Mouse (Mus musculus) layer of hippocampus, adult 6 months (tissue): ENCODE measurements around the gene Zbtb33. TPM values are rescaled to one million over a fixed set of nuclear protein-coding genes. Genes with fewer than 3 reads are reported as not detected.

Source experiments
- long read RNA-seq, 2 experiments: library from polyadenylated mRNA; unstranded; transcript quantifications; one replicate each; pipeline ENCODE4 v2.0.0; 2019 to 2020
- microRNA-seq: library from miRNA; unstranded; fragments of <30 nt; microRNA quantifications from one replicate; pipeline ENCODE4 v1.2.0, GENCODE M21; 2020
- polyA plus RNA-seq: library from polyadenylated mRNA; unstranded; fragments of <200 nt; fragmentation: Nextera tagmentation; gene quantifications from 2 replicates; pipeline ENCODE4 v1.2.3, GENCODE M21; 2021

Zbtb33 gene
- polyA plus RNA-seq, result 4.6 and 4.7 TPM in 2 replicates
- long read RNA-seq, experiment 1, full-length matches to known transcripts, result 1 of 6 reads
- long read RNA-seq, experiment 1, partial matches to known transcripts, result 0 of 6 reads
- long read RNA-seq, experiment 1, other reads (novel, unspliced or antisense), result 5 of 6 reads
- long read RNA-seq, experiment 2, full-length matches to known transcripts, result 3 of 6 reads
- long read RNA-seq, experiment 2, partial matches to known transcripts, result 0 of 6 reads
- long read RNA-seq, experiment 2, other reads (novel, unspliced or antisense), result 3 of 6 reads

DNA sequence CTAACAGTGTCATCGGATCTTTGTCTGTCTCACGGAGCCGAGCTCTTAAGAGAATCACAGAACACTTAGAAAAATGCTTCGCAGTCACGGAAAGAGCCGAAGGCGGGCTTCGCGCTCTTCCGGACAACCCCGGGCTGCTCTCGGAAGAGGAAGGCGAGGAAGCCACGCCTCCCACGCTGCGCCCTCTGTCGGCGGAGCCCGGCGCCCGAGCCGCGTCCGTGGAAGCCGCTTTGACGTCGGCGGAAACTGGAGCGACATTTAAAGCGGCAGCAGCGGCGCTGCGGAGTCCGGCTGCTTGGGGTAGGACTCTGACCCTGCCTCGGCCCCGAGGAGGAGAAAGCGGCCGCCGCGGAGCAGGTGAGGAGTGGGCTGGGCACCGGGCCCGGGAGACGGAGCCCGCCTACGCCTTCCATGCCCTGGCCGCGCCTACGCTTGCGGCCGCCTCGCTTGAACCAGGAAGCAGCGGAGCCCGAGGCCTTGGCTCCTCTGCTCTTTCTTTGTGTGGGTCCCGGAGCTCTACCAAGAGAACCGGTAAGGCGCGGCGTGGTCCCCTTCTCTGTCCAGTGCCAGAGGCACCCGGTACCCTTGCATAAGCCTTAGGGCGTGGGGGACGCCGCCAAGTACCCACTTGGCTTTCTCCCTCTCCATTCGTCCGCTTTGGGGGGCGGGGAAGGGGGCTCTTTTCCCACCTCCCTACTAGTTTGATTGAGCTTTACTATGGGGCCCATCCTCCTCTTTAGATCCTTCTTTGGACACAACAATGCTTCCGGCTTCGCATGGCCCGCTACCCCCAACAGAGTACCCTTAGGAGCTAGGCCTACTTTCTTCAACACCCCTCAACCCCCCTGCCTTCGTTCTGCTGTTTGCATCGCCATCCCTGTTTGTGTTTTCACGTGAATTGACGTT is at the start of gene Zbtb33:
Gene Zbtb33 (plus strand): TSS at position 242 of the 906 bp plus-strand sequence.

Small RNA genes within 50 kb of the gene (microRNA-seq; reads per million reads assigned to microRNA genes)
- gene Mir3110, result not detected

Other genes starting within 250 kb of the Zbtb33 start
- not detected in 2 replicates for gene Btg1-ps1, start 171.0 kb upstream of the Zbtb33 start, polyA plus RNA-seq
- gene Btg1-ps2, start 146.7 kb upstream of the Zbtb33 start, polyA plus RNA-seq, result not detected in 2 replicates
- gene Rhox10, start 123.3 kb upstream of the Zbtb33 start, polyA plus RNA-seq, result not detected in 2 replicates
- gene Rhox11, start 104.7 kb upstream of the Zbtb33 start, polyA plus RNA-seq, result not detected in 2 replicates
- gene Rhox12, start 78.9 kb upstream of the Zbtb33 start, polyA plus RNA-seq, result not detected in 2 replicates
- not detected in 2 replicates for gene Rhox13, start 68.6 kb upstream of the Zbtb33 start, polyA plus RNA-seq
- 21.8 and 22.0 TPM in 2 replicates for gene Tmem255a, start 62.6 kb downstream of the Zbtb33 start, polyA plus RNA-seq
- gene Atp1b4, start 126.4 kb downstream of the Zbtb33 start, polyA plus RNA-seq, result not detected in 2 replicates